Mouse (Mus musculus) lung, adult 2 months (tissue): ENCODE data around the gene Grik4.

ENCODE experiments used
- CTCF ChIP-seq: fragments of 200-500 bp; IDR thresholded peaks from 2 replicates; pipeline ENCODE4 v1.5.1; 2011; ENCODE audit warnings: mild to moderate bottlenecking, low read length, control low read depth; ENCODE audit not compliant: insufficient read depth
- POLR2A ChIP-seq: fragments of 200-500 bp; IDR thresholded peaks from 2 replicates; pipeline ENCODE4 v1.6.1; 2011; ENCODE audit warnings: low read depth, mild to moderate bottlenecking, control low read depth, low read length, borderline replicate concordance; ENCODE audit errors: extremely low read depth

DNA sequence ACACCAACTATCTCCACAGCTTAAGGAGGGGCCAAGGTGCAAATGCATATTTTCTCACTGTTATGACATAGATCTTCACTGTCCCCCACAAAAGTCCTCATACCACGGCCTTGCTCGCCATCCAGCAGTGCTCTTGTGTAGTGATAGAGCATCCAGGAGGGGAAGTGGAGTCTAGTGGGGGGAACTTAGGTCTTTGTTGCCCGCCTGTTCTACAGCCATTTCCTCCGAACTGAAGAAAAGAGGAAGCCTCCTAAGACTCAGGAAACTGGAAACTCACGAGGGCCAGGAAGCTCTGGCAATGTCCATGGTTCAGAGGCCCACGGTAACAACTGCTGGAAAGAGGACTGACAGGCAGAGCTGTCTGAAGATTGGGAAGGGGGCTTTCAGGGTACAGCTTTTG lies 106.8 kb downstream of the Grik4 start:
- TF ChIP-seq POLR2A = no peak
- no peak for TF ChIP-seq CTCF
